Mouse (Mus musculus): ENCODE data around the gene Gm3402.
"Not testable (repeated sequence)": the region's sequence is repeated elsewhere in the genome, so short reads cannot be mapped to it uniquely, and the experiment has no call there.

DNA sequence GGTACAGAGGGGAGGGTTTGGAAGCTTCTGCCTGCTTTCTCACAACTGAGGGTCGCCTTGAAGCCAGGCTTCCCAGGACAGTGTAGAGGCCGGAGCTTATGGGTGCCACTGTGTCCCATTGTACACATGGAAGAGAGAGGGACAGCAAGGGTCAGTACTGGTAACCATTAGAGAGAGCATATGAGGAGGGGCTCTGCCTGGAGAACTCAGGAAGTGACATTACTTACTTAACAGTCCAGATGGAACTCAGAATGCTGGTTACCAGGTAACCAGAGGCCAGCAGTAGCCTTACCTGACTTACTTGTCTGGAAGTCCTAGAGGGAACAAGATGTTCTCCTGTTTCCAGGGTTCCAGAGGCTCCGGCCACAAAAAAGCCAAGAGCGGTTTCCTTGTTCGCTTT, at the start of gene Gm3402:
- TF ChIP-seq CTCF (IDR thresholded peaks at IDR 0.05; ENCODE audit: control insufficient read depth, insufficient read depth, insufficient read length); MAX (IDR thresholded peaks at IDR 0.05): not testable (repeated sequence)
